Mouse (Mus musculus) embryonic facial prominence, embryonic 13.5 days (tissue): Measurements from ENCODE around the gene Jund. TPM values are rescaled to one million over a fixed set of nuclear protein-coding genes. Genes with fewer than 3 reads are reported as not detected.

ENCODE experiments used
- ATAC-seq: fragments of 200-750 bp; cut with Nextera tagmentation; 2 replicates; pipeline ENCODE4 v1.8.0; 2017; ENCODE audit warnings: low read depth; ENCODE audit not compliant: insufficient number of reproducible peaks, insufficient read depth, low FRiP score, low TSS enrichment
- H3K27ac ChIP-seq: fragments of 300-500 bp; sonication (generic); 2 replicates; pipeline ENCODE4 v1.5.1; 2015; ENCODE audit warnings: moderate library complexity, mild to moderate bottlenecking, inconsistent platforms
- H3K27me3 ChIP-seq: fragments of 300-500 bp; sonication (generic); 2 replicates; pipeline ENCODE4 v1.6.1; 2015; ENCODE audit warnings: mild to moderate bottlenecking, inconsistent platforms
- H3K36me3 ChIP-seq: fragments of 300-500 bp; sonication (generic); 2 replicates; pipeline ENCODE4 v1.6.1; 2015; ENCODE audit warnings: mild to moderate bottlenecking, inconsistent platforms
- H3K4me1 ChIP-seq: fragments of 300-500 bp; sonication (generic); 2 replicates; pipeline ENCODE4 v1.6.1; 2015; ENCODE audit warnings: inconsistent platforms
- H3K4me2 ChIP-seq: fragments of 300-500 bp; sonication (generic); 2 replicates; pipeline ENCODE4 v1.6.1; 2015; ENCODE audit warnings: moderate library complexity, mild to moderate bottlenecking, inconsistent platforms
- H3K4me3 ChIP-seq: fragments of 300-500 bp; sonication (generic); 2 replicates; pipeline ENCODE4 v1.5.1; 2015; ENCODE audit warnings: mild to moderate bottlenecking, inconsistent platforms
- H3K9ac ChIP-seq: fragments of 300-500 bp; sonication (generic); 2 replicates; pipeline ENCODE4 v1.6.1; 2015; ENCODE audit warnings: mild to moderate bottlenecking, inconsistent platforms
- H3K9me3 ChIP-seq: fragments of 300-500 bp; sonication (generic); 2 replicates; pipeline ENCODE4 v1.6.1; 2016; ENCODE audit warnings: inconsistent platforms
- WGBS: fragments of 180-500 bp; shearing (Covaris S2); methylation state at CpG from one replicate; pipeline ENCODE4 v1.1.7; 2015; ENCODE audit warnings: mixed read lengths; 5-methylcytosine and 5-hydroxymethylcytosine counted together
- polyA plus RNA-seq: library from polyadenylated mRNA; unstranded; fragments of >200 nt; fragmentation: Nextera tagmentation; extraction: Ambion mirVana; gene quantifications from 2 replicates; pipeline ENCODE4 v1.2.1, GENCODE M21; 2015

Gene Jund
- polyA plus RNA-seq, 1 experiment from 2014 or later: 68.5 TPM

GRCm38 (mm10) chr8:70737705-70738104 is 39.0 kb downstream of the Jund start:
- Histone ChIP-seq H3K9me3 (no peaks in the 10 kb centered on the region), H3K4me1 (no peaks in the 10 kb centered on the region), H3K27ac (no peak overlapping the region), H3K27me3 (peaks cover 49% of the 10 kb centered on the region), H3K4me3 (no peak overlapping the region), H3K9ac (no peak overlapping the region), H3K36me3 (no peaks in the 10 kb centered on the region), H3K4me2 (no peak overlapping the region)
- 67% methylated on average over 5 of the region's 5 CpGs for WGBS
- no peak for ATAC-seq

GRCm38 (mm10) chr8:70738211-70738610 is 39.5 kb downstream of the Jund start:
- WGBS: 58% methylated on average over 3 of the region's 3 CpGs
- Histone ChIP-seq H3K27me3 (peaks cover 54% of the 10 kb centered on the region), H3K9me3 (no peaks in the 10 kb centered on the region), H3K4me1 (peaks cover 4% of the 10 kb centered on the region), H3K4me3 (no peak overlapping the region), H3K4me2 (no peak overlapping the region), H3K36me3 (no peaks in the 10 kb centered on the region), H3K9ac (no peak overlapping the region), H3K27ac (no peak overlapping the region)
- ATAC-seq: no peak

- peaks cover 17% of the 10 kb centered on the region for H3K4me1 ChIP-seq
- H3K36me3 ChIP-seq: no peaks in the 10 kb centered on the region
- H3K27me3 ChIP-seq: peaks cover 89% of the 10 kb centered on the region
- no peak overlapping the region for H3K27ac ChIP-seq
- no peak overlapping the region for H3K4me3 ChIP-seq
- no peak overlapping the region for H3K4me2 ChIP-seq
- 49% methylated on average over 5 of the region's 5 CpGs for WGBS
- ATAC-seq: no peak
- no peak overlapping the region for H3K9ac ChIP-seq
- H3K9me3 ChIP-seq: no peaks in the 10 kb centered on the region
Measured at GRCm38 (mm10) chr8:70741661-70742060, 42.9 kb downstream of the Jund start.

GRCm38 (mm10) chr8:70742176-70742575 is 43.4 kb downstream of the Jund start:
- 60% methylated on average over 11 of the region's 11 CpGs for WGBS

GRCm38 (mm10) chr8:70742981-70743655 is 44.4 kb downstream of the Jund start:
- WGBS: 1% methylated on average over 38 of the region's 38 CpGs
- peak overlapping the region; percentile 32 for H3K4me3 ChIP-seq
- peak overlapping the region; percentile 44; the same call in 1 of the 2 replicates for H3K9ac ChIP-seq
- H3K27ac ChIP-seq: no peak overlapping the region
- no peak for ATAC-seq
- H3K4me1 ChIP-seq: peaks cover 17% of the 10 kb centered on the region
- H3K27me3 ChIP-seq: peaks cover 90% of the 10 kb centered on the region
- no peaks in the 10 kb centered on the region for H3K9me3 ChIP-seq
- no peaks in the 10 kb centered on the region for H3K36me3 ChIP-seq
- peak overlapping the region; percentile 53 for H3K4me2 ChIP-seq

More at GRCm38 (mm10) chr8:70742176-70742575, 43.4 kb downstream of the Jund start:
- H3K36me3 ChIP-seq: no peaks in the 10 kb centered on the region
- H3K9me3 ChIP-seq: no peaks in the 10 kb centered on the region
- no peak overlapping the region for H3K27ac ChIP-seq
- H3K9ac ChIP-seq: no peak overlapping the region
- H3K4me2 ChIP-seq: no peak overlapping the region
- H3K27me3 ChIP-seq: peaks cover 90% of the 10 kb centered on the region
- ATAC-seq: no peak
- peaks cover 17% of the 10 kb centered on the region for H3K4me1 ChIP-seq
- H3K4me3 ChIP-seq: no peak overlapping the region

GRCm38 (mm10) chr8:70743656-70744590 is 45.2 kb downstream of the Jund start:
- peaks cover 17% of the 10 kb centered on the region for H3K4me1 ChIP-seq
- no peak overlapping the region for H3K27ac ChIP-seq
- ATAC-seq: 0 out of 2 replicates have a peak, but pooled peaks have one; percentile 21
- peaks cover 91% of the 10 kb centered on the region for H3K27me3 ChIP-seq
- 2% methylated on average over 48 of the region's 48 CpGs for WGBS
- H3K9ac ChIP-seq: peak overlapping the region; percentile 58
- H3K4me2 ChIP-seq: peak overlapping the region; percentile 53
- H3K4me3 ChIP-seq: peak overlapping the region; percentile 32
- H3K36me3 ChIP-seq: no peaks in the 10 kb centered on the region
- no peaks in the 10 kb centered on the region for H3K9me3 ChIP-seq

GRCm38 (mm10) chr8:70744806-70745205 is 46.1 kb downstream of the Jund start:
- H3K9me3 ChIP-seq: no peaks in the 10 kb centered on the region
- no peaks in the 10 kb centered on the region for H3K36me3 ChIP-seq
- no peak overlapping the region for H3K4me2 ChIP-seq
- peaks cover 95% of the 10 kb centered on the region for H3K27me3 ChIP-seq
- H3K4me3 ChIP-seq: no peak overlapping the region
- H3K27ac ChIP-seq: no peak overlapping the region
- no peak for ATAC-seq
- H3K9ac ChIP-seq: no peak overlapping the region
- H3K4me1 ChIP-seq: peaks cover 17% of the 10 kb centered on the region
- 55% methylated on average over 11 of the region's 11 CpGs for WGBS

GRCm38 (mm10) chr8:70745691-70746220 is 47.0 kb downstream of the Jund start:
- no peak for ATAC-seq
- Histone ChIP-seq H3K9me3 (no peaks in the 10 kb centered on the region), H3K4me3 (no peak overlapping the region), H3K9ac (no peak overlapping the region), H3K4me1 (peaks cover 17% of the 10 kb centered on the region), H3K27me3 (peaks cover 87% of the 10 kb centered on the region), H3K27ac (no peak overlapping the region), H3K4me2 (no peak overlapping the region), H3K36me3 (no peaks in the 10 kb centered on the region)
- 59% methylated on average over 19 of the region's 19 CpGs for WGBS

GRCm38 (mm10) chr8:70746676-70747075 is 47.9 kb downstream of the Jund start:
- Histone ChIP-seq H3K4me3 (no peak overlapping the region), H3K27me3 (peaks cover 78% of the 10 kb centered on the region), H3K9ac (no peak overlapping the region), H3K4me2 (no peak overlapping the region), H3K36me3 (no peaks in the 10 kb centered on the region), H3K27ac (no peak overlapping the region), H3K9me3 (no peaks in the 10 kb centered on the region), H3K4me1 (peaks cover 17% of the 10 kb centered on the region)
- no peak for ATAC-seq
- WGBS: 72% methylated on average over 9 of the region's 9 CpGs

- Histone ChIP-seq H3K27ac (no peak overlapping the region), H3K27me3 (peaks cover 71% of the 10 kb centered on the region), H3K4me1 (peaks cover 17% of the 10 kb centered on the region), H3K36me3 (no peaks in the 10 kb centered on the region), H3K9me3 (no peaks in the 10 kb centered on the region), H3K9ac (no peak overlapping the region), H3K4me2 (no peak overlapping the region), H3K4me3 (no peak overlapping the region)
- ATAC-seq: no peak
- 82% methylated on average over 18 of the region's 18 CpGs for WGBS
Measured at GRCm38 (mm10) chr8:70747211-70747890, 48.6 kb downstream of the Jund start.
